8 mouse cellular contexts compared by ENCODE assay signal in the genomic region with DNA sequence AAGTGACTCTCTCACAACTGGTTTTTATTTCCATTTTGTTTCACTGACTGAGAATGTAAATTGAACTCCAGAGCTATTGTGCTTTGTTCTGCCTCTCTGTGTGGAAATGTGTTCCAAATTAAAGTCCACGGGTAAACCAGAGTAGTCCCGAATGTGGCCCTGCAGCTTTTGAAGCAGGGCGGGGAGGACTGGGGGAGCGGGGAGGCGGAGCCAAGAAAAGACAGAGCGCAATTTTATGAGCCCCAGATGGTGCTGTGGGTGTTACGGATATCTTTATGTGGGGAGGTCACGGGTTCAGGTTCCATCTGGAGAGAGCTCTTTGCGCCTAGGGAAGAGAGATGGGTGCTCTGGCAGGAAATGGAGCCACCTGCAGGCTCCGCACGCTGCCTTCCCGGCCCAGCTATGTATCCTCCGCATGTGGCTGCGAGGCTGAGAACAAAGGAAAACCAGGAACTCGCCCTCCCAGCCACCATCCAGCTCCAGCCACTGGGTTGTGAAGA. TPM values are rescaled to one million over a fixed set of nuclear protein-coding genes. Genes with fewer than 3 reads are reported as not detected.
DNase-seq lines count a peak whose midpoint lies in the region; ATAC-seq and TF ChIP-seq lines count a peak whose summit lies in the region.

No protein-coding gene starts in this region.

- WGBS in cerebellum, adult 2 months: 3% methylated on average over 15 of the region's 15 CpGs
- 3% methylated on average over 15 of the region's 15 CpGs for WGBS in forebrain, postnatal 0 days
- WGBS in hindbrain, embryonic 15.5 days: 2% methylated on average over 15 of the region's 15 CpGs
- WGBS in small intestine, adult 2 months: 1% methylated on average over 15 of the region's 15 CpGs

- H3K27ac ChIP-seq in cerebellum, adult 2 months (ENCODE audit: insufficient read depth, low read length): no peak overlapping the region
- H3K27ac ChIP-seq in forebrain, postnatal 0 days (ENCODE audit: low read depth, low read length): 0 out of 2 replicates have a peak overlapping the region, but pooled peaks have one; percentile 45
- peak overlapping the region; percentile 46 for H3K27ac ChIP-seq in hindbrain, embryonic 15.5 days (replicated peaks)
- peak overlapping the region; percentile 19; the same call in 1 of the 2 replicates for H3K27ac ChIP-seq in small intestine, adult 2 months (ENCODE audit: insufficient read depth, low read depth, low read length)

- TF ChIP-seq POLR2A in cerebellum, adult 2 months (IDR thresholded peaks at IDR 0.05; ENCODE audit: borderline replicate concordance, insufficient read depth, low read length): no peak
- TF ChIP-seq POLR2A in small intestine, adult 2 months (IDR thresholded peaks at IDR 0.05; ENCODE audit: low read depth, low read length): no peak

- H3K4me3 ChIP-seq in cerebellum, adult 2 months (replicated peaks; ENCODE audit: insufficient read depth, low read depth, low read length): no peak overlapping the region
- H3K4me3 ChIP-seq in forebrain, postnatal 0 days (ENCODE audit: low read depth, low read length): peak overlapping the region; percentile 12; the same call in 1 of the 2 replicates
- H3K4me3 ChIP-seq in hindbrain, embryonic 15.5 days: peak overlapping the region; percentile 24
- H3K4me3 ChIP-seq in small intestine, adult 2 months (ENCODE audit: low read depth, low read length): peak overlapping the region; percentile 11

- H3K27me3 ChIP-seq in cerebellum, adult 2 months (ENCODE audit: control insufficient read depth, insufficient read depth, low read length): no peaks in the 10 kb centered on the region; the same call in 1 of the 2 replicates
- H3K27me3 ChIP-seq in forebrain, postnatal 0 days (ENCODE audit: insufficient read depth, low read length): no peaks in the 10 kb centered on the region
- H3K27me3 ChIP-seq in hindbrain, embryonic 15.5 days: no peaks in the 10 kb centered on the region
- H3K27me3 ChIP-seq in small intestine, adult 2 months (ENCODE audit: control insufficient read depth, insufficient read depth, low read length): no peaks in the 10 kb centered on the region

- ATAC-seq in forebrain, postnatal 0 days: peak; percentile 86
- peak; percentile 79 for ATAC-seq in hindbrain, embryonic 15.5 days (ENCODE audit: low FRiP score, low read depth)
- no peak for ATAC-seq in megakaryocyte progenitor cell, adult 5-6 weeks (replicated peaks; ENCODE audit: poor library complexity)

- TF ChIP-seq CTCF in cerebellum, adult 2 months (IDR thresholded peaks at IDR 0.05; ENCODE audit: borderline replicate concordance, insufficient read depth, low read depth, low read length): no peak
- peak; percentile 28; the same call in 1 of the 2 replicates for TF ChIP-seq CTCF in forebrain, postnatal 0 days (IDR thresholded peaks at IDR 0.05; ENCODE audit: low read depth)
- TF ChIP-seq CTCF in small intestine, adult 2 months (IDR thresholded peaks at IDR 0.05; ENCODE audit: extremely low read depth, insufficient read length, insufficient replicate concordance, low read depth, low read length): no peak

- H3K4me2 ChIP-seq in forebrain, postnatal 0 days (ENCODE audit: low read depth): peak overlapping the region; percentile 51
- H3K4me2 ChIP-seq in hindbrain, embryonic 15.5 days: peak overlapping the region; percentile 56

- H3K9ac ChIP-seq in forebrain, postnatal 0 days: peak overlapping the region; percentile 44
- no peak overlapping the region for H3K9ac ChIP-seq in hindbrain, embryonic 15.5 days

- H3K9me3 ChIP-seq in forebrain, postnatal 0 days (ENCODE audit: low read length): no peaks in the 10 kb centered on the region
- H3K9me3 ChIP-seq in hindbrain, embryonic 15.5 days: no peaks in the 10 kb centered on the region

- H3K36me3 ChIP-seq in forebrain, postnatal 0 days (ENCODE audit: insufficient read depth): no peaks in the 10 kb centered on the region
- no peaks in the 10 kb centered on the region for H3K36me3 ChIP-seq in hindbrain, embryonic 15.5 days
- no peaks in the 10 kb centered on the region for H3K36me3 ChIP-seq in small intestine, adult 2 months (ENCODE audit: control insufficient read depth, insufficient read depth, low read length)

- peaks cover 5% of the 10 kb centered on the region for H3K4me1 ChIP-seq in cerebellum, adult 2 months (ENCODE audit: control insufficient read depth, insufficient read depth, low read length)
- H3K4me1 ChIP-seq in forebrain, postnatal 0 days (ENCODE audit: insufficient read depth): peaks cover 9% of the 10 kb centered on the region
- H3K4me1 ChIP-seq in hindbrain, embryonic 15.5 days (replicated peaks): peaks cover 14% of the 10 kb centered on the region
- peaks cover 9% of the 10 kb centered on the region for H3K4me1 ChIP-seq in small intestine, adult 2 months (ENCODE audit: control insufficient read depth, insufficient read depth, insufficient read length, low read length)

- DNase-seq in cerebellum, postnatal 25 days: peak; percentile 20 to 24
- DNase-seq in cerebellum, adult 2 months: no peak
- peak; percentile 73 for DNase-seq in forebrain, postnatal 0 days
- peak; percentile 6 for DNase-seq in left cerebral cortex, adult 11 months (ENCODE audit: low spot score)
- DNase-seq in mesoderm, embryonic 11.5 days (ENCODE audit: low read depth, low spot score): peak; percentile 92

RNA-seq across cellular contexts. Expression of a gene that starts 23.8 kb away (rescaled TPM):
- polyA plus RNA-seq in cerebellum, adult 2 months (2012; rRNA removed): 1.1 and 1.4 TPM in 2 replicates
- 2.5 and 5.3 TPM in 2 replicates for total RNA-seq in forebrain, postnatal 0 days (2014; rRNA removed)
- 1.8 and 2.4 TPM in 2 replicates for polyA plus RNA-seq in forebrain, postnatal 0 days (2015; fragmentation: Nextera tagmentation; extraction: Ambion mirVana)
- polyA plus RNA-seq in hindbrain, embryonic 15.5 days (2015; fragmentation: Nextera tagmentation; extraction: Ambion mirVana): 3.3 and 3.8 TPM in 2 replicates
- 5.9 and 6.8 TPM in 2 replicates for polyA plus RNA-seq in small intestine, adult 2 months (2012; rRNA removed)
- total RNA-seq in megakaryocyte progenitor cell, adult 5-6 weeks (2015): not detected in 2 replicates
- 0.14 TPM in 1 of 2 replicates, not detected in the other for total RNA-seq in megakaryocyte progenitor cell, adult 5-6 weeks (2017)

Comparison
In these comparisons a context has a peak if more than half of its experiments do, and no peak if none do; other contexts are left out.
1. DNase-seq: peak in cerebellum, postnatal 25 days (2 of 2), forebrain, postnatal 0 days (single experiment), left cerebral cortex, adult 11 months (single experiment) and mesoderm, embryonic 11.5 days (single experiment); none in cerebellum, adult 2 months (0 of 2).